Mouse (Mus musculus) natural killer cell, adult 2 months (primary cell): ENCODE results near the gene Slfnl1.

Source experiments
- DNase-seq, 2 experiments: peaks; one replicate each; pipeline ENCODE4 v3.0.0; 2022; ENCODE audit warnings: low spot score in 2 of 2

Gene Slfnl1

DNA sequence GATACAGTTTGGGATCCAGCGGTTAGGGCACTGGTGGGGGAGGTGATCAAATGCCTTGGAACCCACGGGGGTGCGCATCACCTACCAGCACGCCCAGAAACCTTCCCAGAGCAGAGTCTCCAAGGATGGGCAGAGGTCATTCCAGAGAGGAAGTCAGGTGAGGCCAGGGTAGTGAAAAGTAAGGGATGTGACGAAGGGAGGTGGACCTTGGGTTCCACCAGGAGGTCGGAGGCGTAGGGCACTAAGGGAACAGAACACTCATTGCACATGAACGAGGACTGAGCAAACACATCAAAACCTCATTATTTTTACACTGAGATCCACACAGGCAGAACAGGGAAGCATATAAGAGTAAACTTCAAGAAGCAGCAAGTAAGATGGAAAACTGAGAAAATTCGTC lies 49.7 kb downstream of the Slfnl1 start:
- DNase-seq, result no peak
